Mouse (Mus musculus): ENCODE results near the gene Plekha7.

Gene Plekha7

DNA sequence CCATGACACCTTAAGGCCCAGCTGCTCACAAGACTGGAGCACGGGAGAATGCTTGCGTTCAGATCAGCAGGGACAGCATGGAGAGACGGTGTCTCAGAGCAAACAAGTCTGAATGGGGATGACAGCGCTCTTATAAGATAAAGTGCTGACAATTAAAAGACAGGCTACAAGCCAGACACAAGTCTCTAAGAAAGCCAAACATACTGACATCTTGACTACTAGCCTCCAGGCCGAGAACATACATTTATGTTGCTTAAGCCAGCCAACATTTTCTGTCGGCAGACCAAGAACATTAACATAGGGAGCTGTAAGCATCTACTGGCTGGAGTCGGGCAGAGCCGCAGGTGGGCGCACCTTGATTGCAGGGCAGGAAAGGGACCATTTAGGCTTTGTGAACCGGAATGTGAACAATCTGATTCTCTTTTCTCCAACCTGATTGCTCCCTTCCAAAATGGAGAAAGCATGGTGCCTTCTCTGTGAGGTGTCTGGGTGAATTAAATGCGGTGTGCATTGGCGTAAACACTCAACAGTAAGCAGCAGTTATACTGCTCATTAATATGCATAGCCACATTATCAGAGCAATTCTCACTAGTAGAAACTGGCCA is 88.0 kb downstream of the Plekha7 start:
- no peak for DNase-seq

DNA sequence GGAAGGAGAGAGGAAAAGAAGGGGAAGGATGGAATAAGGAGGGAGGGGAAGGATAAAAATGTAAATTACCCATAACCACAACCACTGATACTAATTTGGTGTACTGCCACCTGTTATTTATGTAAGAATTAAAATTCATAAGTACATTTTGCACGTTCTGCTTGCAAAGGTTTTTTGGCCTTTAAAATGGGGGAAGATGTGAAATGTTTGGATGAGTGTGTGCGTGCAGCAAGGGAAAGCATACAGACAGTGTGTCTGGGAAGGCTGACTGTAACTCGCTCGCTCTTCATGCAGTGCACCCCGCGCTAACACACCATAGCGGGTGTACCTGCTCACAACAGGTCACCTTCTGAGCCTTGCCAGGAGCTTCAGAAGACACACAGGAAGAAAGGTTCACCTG is 90.4 kb downstream of the Plekha7 start:
- no peak for DNase-seq

DNA sequence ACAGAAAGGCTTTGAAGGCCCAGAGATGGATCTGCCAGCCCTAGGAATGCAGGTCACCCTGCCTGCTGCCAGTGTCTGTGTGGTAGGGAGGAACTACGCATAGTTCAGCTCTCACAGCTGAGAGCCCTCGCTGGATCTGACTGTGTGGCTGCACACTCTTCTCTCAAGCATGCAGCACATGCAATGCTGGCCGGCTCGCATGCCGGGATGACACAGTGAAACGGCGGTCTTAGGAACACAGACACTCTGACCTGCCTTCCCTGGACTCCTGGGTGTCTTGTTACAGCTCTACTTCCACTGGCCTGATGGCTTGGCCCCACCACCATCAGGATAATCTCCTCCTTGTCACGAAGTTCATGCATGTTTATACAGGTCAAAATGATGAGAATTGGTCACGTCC is 96.3 kb downstream of the Plekha7 start:
- DNase-seq: no peak

DNA sequence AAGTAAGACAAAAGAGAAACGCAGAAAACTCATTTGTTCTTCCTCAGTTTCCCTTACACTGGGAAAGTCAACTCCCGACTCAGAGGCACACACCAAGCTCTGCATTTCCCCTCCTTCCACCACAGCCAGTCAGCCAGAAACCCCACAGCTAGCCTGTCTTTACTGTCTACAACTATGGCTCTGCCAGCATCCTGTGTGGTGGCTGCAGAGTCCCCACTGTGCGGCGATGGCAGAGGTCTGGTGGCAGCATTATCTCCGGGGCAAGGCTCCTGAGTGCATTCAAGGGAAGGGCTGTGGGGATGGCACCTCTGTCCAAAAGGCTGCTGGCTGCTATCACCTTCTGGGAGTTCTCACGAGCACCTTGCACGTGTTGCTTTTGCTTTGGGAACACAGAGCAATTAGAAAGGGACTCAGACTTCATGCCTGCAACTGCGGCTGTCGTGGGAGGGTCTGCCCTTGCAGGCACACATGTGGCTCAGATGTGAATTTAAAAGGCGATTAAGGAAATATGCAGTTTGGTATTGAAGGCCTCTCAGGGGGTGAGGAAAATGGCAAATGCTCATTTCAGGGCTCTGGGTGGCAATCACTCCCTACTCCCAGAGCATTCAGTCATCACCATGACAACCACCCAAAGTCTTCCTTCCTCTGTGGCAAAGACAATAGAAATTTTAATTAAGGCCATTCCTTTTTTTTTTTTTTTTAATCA is 98.1 kb downstream of the Plekha7 start:
- DNase-seq: no peak

DNA sequence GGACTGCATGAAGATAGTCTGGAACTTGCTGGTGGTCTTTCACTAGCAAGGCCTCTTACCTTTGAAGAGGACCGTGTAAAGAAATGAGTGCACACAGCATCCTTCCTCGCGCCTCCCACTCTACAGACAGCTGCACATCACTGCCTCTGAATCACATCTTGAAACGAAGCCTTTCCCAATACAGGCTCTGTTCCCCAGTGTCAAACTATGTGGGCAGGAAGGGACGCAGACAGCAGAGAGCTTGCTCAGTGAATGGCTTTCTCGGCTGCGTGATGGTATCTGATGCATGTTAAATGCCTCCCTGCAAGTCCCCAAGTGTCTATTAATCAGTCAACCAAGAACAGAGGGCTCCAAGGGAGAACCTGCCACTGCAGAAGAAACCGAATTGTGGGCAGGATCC is 99.3 kb downstream of the Plekha7 start:
- DNase-seq: no peak

GRCm38 (mm10) chr7:116206806-116207571 is 101.2 kb downstream of the Plekha7 start:
- DNase-seq: no peak

DNA sequence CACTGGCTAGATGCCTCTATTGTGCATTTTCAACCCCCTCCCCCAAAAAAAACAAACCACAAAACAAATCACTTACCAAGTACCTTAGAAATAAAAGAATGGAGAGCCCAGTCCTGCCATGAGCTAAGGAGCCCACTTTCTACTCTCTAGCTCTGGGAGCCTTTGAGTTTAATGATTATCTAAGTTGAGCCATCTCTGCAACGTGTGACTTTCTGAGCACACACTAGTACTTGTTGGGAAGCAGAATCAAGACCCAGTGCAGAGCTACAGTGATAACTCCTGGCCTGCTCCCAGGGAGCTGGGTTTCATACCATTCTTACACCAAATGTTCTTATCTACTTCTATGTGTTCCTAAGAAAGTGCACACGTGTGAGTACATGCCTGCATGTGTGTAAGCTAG is 102.7 kb downstream of the Plekha7 start:
- DNase-seq: no peak

GRCm38 (mm10) chr7:116202033-116202681 is 106.0 kb downstream of the Plekha7 start:
- DNase-seq: peak; percentile 20 to 38

DNA sequence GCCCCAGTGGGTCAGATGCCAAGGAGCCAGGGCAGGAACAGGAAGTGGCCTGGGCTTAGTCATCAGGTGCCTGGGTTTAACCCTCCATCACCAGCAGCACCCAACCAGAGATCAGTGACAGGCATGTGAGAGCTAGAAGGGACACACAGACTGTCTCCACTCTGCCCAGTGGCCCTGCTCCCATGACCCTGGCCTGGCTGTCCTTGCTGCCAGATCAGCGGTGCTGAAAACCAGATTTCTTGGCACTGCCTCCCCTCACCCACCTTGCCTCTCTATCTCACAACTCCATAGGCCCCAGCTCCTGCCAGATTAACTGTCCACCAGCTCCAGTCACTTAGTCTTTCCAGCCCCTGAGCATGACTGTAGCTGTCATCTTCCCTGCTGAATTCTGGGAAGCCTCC is 107.2 kb downstream of the Plekha7 start:
- peak; percentile 14 to 29 for DNase-seq

DNA sequence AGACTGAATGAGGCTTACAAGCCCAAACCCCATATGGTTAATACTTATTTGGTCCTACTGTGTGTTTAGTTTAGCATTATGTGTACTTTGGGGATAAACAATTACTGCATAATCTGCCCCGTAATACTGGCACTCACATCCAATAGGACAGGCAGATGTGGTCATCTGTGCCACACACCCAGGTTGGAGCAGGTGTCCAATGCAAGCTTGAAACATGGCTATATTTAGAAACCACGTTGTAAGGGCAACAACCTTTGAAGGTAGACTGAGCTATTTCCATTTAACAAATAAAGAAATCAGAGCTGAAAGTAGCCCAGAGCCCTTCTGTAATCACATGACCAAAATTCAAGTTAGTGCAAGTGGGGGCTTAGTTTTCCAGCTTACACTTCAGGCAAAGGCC is 107.6 kb downstream of the Plekha7 start:
- no peak for DNase-seq

- no peak for DNase-seq
Measured at GRCm38 (mm10) chr7:116198902-116199301, 109.3 kb downstream of the Plekha7 start.

- DNase-seq: peak; percentile 37 to 59
Measured at GRCm38 (mm10) chr7:116198407-116198806, 109.8 kb downstream of the Plekha7 start.

- DNase-seq: peak in 1 of 2 experiments; percentile 12
Measured at GRCm38 (mm10) chr7:116196974-116197679, 111.0 kb downstream of the Plekha7 start.

GRCm38 (mm10) chr7:116194996-116195395 is 113.2 kb downstream of the Plekha7 start:
- DNase-seq: no peak

GRCm38 (mm10) chr7:116192966-116193365 is 115.2 kb downstream of the Plekha7 start:
- DNase-seq: no peak

DNA sequence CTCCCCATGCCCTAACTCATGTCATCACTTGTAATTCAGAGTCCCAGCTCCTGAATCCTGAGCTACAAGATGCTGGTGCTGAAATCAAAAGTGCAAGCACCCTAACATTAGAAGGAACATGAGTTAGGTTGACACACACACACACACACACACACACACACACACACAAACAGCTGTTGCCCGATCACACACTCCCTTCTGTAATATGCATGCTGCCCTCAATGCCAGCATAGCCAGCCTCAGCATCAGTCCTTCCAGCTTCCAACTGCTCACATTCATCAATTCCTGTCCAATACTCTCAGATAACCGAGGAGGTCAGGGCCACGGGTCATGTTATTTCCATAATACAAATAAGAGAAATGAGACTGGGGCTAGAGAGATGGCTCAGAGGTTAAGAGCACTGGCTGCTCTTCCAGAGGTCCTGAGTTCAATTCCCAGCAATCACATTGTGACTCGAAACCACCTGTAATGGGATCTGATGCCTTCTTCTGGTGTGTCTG is 116.0 kb downstream of the Plekha7 start:
- no peak for DNase-seq

DNA sequence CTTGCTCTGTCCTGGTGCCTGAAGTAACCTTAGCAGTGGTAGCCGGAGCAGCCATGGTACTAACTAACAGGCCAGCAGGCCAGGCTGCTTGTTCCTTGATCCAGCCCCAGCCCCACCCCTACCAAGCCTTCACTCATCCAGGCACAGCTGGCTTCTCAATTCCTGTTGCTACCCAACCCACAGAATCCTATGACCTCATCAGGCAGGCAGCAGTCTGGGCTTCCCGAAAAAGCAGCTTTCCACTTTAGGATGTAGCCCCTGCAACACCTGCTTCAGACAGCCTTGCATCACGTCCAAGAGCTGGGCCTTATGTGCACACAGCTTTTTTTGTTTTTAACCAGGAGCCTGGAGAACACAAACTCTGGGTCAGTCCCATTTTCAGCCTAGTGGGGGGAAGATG is 117.0 kb downstream of the Plekha7 start:
- no peak for DNase-seq

GRCm38 (mm10) chr7:116189708-116190107 is 118.5 kb downstream of the Plekha7 start:
- no peak for DNase-seq

GRCm38 (mm10) chr7:116188391-116188790 is 119.8 kb downstream of the Plekha7 start:
- DNase-seq: no peak

DNA sequence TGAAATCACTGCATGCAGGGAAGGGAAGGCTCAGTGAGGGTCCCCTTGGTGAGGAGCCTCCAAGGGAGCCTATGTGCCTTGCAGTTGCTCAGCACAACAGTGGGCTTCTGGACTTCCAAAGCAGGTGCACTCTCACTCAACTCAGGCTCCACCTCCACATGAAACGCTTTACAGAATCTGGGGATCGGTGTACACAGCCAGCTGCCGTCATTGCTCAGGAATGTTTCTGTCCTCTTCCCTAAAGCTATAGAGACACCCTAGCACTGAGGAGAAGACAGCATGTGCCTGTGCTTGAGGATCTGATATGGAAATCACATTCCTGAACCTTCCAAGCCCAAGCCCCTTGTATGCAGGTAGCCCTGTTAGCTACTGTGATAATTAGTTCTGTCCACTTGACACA is 120.7 kb downstream of the Plekha7 start:
- no peak for DNase-seq

DNA sequence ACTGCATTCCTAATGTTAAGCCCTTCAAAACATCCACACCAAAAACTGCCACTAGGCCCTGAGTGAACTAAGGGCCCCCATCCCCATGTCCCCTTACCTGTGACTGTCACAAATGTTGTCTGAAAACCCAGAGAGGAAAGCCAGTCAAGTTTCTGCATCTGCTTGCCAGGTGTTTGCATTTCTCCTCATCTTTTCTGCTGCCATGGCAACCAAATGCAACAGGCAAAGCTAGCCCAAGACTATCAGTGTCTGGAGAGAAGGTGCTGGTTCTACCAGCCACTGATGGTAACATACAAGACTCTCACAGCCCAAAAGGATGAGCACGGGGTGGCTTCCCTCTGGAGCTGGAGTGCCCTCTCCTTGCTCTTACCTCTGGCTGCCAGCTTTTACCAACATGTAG is 121.3 kb downstream of the Plekha7 start:
- no peak for DNase-seq

DNA sequence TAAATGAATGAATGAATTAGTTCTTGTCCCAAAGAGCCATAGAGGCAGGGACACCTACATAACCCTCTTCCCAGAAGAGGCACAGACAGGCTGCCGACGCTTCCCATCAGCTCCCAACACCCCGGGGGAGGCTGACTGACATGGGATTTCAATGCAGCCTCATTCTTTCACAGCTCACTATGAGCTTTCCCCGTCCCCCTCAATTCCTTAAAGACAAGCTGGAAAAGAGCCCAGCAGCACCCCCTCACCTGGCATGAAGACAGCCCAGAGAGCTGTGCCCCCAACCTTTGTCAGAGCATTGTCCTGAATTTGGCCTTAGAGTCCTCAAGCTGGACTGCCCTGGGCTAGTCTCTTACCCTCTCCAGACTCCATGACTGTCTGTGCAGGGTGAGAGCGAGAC is 122.0 kb downstream of the Plekha7 start:
- no peak for DNase-seq
